Mouse (Mus musculus): ENCODE measurements at regions not wholly inside any gene's neighbourhood (a gene's known extent, or its start where the extent isn't known, plus 50 kb on each side); places are given as distances from the start of the nearest gene placed in this dataset.

DNA sequence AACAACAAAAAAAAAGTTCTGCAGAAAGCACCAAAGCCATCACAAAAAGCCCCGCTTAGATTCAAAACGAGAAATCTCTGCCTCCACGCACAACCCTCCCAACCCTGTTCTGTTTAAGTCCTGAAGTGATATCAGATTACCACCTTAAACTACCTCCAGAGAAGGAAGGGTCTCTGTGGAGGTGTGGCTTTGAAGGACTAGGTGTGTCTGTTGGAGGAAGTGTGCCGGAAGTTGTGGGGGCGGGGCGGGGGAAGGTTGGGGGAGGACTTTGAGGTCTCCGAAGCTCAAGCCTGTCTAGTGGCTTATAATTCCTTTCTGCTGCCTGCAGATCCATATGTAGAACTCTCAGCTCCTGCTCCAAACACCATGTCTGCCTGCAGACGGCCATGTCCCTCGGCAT lies 173.6 kb downstream of the Mreg start:
- DNase-seq (ENCODE audit: low spot score) = no peak

DNA sequence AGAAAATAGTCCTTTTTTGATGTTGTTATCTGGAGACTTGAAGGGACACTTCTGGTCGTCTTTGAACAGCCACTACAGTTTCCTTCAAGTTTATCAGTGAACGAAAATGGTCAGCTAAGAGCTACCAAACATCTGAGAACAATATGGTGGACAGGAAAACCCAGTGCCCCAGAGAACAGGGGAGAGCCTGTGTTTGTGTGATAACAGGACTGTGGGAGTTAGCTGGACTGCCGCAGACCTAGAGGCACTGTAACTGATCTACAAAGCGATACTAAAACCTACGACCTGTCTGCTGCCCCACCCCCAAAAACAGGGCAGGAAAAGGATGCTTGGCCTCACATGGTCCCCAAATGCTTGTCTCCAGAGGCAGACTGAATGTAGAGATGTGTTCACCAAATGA lies 175.5 kb downstream of the Mreg start:
- no peak for DNase-seq (ENCODE audit: low spot score)

GRCm38 (mm10) chr1:72036141-72036540 lies 176.0 kb downstream of the Mreg start:
- DNase-seq (ENCODE audit: low spot score) = no peak

DNA sequence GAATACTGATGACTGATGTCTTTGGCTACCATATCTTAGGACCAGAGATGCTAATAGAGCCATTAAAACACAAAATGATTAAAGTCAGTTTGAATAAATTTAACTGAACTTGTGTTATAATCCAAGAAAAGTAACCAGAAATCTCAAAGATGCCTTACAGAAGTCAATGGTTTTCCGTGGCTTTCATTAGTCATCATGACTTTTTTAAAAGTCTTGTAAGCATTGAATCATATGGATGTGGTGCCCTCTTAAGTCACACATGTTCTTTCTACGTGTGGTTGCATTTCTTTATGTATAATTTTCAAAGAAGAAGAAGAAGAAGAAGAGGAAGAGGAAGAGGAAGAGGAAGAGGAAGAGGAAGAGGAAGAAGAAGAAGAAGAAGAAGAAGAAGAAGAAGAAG lies 178.2 kb downstream of the Mreg start:
- DNase-seq (ENCODE audit: low spot score) = no peak

GRCm38 (mm10) chr1:72032214-72032613 lies 179.9 kb downstream of the Mreg start:
- no peak for DNase-seq (ENCODE audit: low spot score)

GRCm38 (mm10) chr1:72030763-72031405 lies 181.2 kb downstream of the Mreg start:
- DNase-seq (ENCODE audit: low spot score) = no peak

- no peak for DNase-seq (ENCODE audit: low spot score)
Observed at GRCm38 (mm10) chr1:72029625-72030024, 182.5 kb downstream of the Mreg start.

- DNase-seq (ENCODE audit: low spot score) = no peak
Observed at GRCm38 (mm10) chr1:72026861-72027260, 185.2 kb downstream of the Mreg start.

GRCm38 (mm10) chr1:72022631-72023030 lies 189.5 kb downstream of the Mreg start:
- no peak for DNase-seq (ENCODE audit: low spot score)

DNA sequence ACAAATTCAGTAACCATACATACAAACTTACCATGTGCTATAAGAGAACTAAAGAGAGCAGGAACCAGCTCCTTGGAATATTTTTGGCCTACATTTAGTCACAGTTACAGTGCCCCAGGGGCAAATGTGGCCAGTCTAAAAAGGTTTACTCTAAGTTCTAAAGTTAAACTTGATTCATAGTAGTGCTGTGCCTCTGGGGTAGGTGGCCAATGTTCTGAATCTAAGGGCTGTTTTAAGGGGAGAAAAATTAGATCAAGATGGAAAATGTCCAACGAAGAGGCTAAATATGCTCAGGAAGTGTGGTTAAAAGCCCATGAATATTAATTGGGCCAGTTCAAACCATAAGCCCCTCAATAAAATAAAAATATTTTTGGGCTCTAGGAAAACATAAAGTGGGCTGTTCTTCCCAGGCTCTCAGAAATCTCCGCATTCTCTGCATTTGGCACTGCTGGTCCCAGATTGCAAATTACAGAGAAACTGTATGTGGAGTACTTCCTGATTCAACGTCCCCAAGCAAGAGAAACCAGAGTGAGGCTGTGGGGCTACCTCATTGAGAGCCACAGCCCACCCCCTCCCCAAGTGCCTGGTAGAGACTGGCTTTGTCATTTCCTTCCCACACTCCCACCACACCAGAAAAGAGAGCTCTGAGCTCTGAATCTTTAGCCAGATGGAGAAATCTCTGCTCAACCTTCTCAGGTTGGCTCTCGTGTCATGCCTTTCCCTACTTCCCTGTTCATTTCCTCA lies 193.5 kb downstream of the Mreg start:
- no peak for DNase-seq (ENCODE audit: low spot score)

DNA sequence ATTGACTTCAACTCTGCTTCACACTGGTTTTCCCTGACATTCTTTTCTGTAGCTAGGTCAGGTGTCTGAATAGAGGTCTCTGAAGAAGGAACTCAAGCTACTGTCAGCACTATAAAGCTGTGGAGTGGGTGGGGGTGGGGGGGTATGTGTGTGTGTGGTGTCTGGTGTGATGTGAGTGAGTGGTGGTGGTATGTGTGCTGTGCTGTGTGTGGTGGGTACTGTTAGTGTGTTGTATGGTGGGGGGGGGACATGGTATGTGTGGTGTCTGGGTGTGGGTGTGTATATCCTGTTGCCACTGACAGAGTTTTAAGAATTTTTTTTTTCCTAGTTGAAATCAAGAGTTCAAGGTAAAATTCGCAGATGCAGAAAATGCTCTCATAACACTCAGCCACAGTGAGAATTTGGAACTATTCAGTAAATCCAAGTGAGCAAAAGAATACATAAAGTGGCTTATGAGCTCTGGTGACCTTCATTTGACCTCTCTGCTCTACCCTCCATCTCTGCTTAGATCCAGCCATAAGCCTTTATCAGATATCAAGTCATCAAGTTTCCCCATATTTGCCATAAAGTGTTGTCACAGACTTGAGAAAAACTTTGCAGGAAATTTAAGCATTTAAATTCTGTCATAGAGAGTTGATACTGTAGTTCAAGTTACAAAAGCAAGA lies 194.2 kb downstream of the Mreg start:
- no peak for DNase-seq (ENCODE audit: low spot score)

DNA sequence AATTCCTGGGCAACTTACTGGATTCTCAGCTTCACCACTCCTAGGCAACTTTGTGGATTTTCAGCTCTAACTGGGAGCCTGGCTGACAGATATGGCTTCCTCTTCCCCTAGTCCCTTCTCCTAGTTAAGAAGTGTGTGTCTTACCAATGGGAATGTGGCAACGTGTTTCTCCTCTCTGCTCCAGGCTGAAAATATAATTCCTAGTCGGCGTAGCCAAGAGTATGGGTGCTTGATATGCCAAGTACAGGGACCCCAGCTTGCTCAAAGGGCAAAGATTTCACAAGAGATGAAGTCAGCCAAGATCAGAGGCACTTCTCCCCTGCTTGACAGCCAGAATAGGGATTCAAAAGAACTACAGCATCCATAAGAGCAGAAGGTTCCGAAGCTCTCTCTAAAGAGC lies 196.6 kb downstream of the Mreg start:
- no peak for DNase-seq (ENCODE audit: low spot score)

- DNase-seq (ENCODE audit: low spot score) = no peak
Observed at GRCm38 (mm10) chr1:72014580-72014979, 197.5 kb downstream of the Mreg start.

GRCm38 (mm10) chr1:72013863-72014262 lies 198.2 kb downstream of the Mreg start:
- no peak for DNase-seq (ENCODE audit: low spot score)

DNA sequence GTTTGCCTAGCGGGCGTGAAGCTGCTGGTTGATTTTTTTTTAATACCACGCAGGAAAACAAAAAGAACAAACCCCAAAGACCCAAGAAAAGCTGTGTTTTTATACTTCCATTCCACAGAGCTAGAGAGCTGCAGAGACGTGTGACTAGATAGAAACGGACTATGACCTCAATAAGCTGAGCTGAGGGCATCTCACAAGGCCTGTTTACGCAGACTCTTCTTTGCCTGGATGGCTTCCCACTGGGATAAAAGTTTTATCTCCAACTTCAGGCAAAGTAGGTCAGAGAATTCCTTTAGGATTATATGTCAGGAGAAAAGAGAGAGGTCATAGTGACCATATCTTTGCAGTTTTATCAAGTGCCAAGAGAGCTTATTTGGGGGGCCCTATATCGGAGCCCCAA lies 199.4 kb downstream of the Mreg start:
- DNase-seq (ENCODE audit: low spot score) = no peak

DNA sequence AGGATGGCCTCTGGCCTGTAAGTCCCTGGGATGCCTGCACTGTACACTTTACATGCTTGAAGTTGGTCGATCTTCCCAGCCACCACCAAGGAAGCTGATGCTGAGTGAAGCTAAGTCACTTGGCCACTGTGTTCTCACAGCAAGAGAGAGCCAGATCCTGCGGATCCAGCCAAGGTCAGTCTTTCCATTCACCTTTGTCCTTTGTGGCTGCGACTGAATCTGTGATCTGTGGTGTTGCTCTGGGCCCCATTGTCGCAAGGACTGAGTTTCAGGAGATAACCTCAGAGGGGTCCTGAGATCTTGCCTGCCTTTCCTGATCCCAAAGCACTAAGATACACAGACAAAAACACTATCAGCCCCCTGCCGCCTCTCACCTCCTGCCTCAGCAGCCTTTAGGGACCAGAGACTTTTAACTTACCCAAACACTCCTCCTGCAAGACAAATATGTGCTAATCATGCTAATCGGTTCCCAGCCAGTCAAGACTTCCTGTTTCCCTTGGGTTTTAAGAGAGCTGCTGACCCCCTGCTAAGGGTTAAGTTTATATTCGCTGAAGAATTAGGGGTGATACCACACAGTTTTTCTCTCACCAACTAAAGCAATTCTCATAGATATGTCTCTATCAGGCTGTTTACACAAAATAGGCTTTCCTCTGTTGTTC lies 202.7 kb downstream of the Mreg start:
- no peak for DNase-seq (ENCODE audit: low spot score)

DNA sequence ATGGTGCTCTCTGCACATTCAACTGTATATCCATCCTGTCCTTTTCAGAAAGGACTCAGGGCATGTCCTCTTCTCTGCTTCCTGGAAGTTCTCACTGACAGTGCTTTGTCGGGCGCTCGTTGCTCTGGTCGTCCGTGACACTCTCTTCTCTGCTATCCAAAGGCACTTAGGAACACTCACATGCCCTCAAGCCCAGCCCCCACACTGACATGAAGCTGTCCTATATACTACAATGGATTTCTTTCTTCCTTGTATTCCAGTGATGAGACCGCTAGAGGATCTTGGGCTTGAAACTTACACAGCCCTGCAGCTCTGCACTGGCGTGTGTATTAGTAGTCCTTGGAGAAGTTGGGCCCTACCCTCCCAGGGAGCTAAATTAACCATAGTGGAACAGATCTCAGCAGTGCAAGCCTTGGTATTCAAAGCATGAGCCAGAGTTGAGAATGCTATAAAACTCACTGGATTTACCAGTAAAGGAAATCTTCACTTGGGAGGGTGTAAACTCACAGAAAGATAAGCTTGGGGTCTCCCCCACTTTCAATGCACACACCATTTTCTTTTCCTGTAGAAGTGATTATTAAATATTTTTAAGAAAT lies 205.3 kb downstream of the Mreg start:
- peak; percentile 16 for DNase-seq (ENCODE audit: low spot score)

DNA sequence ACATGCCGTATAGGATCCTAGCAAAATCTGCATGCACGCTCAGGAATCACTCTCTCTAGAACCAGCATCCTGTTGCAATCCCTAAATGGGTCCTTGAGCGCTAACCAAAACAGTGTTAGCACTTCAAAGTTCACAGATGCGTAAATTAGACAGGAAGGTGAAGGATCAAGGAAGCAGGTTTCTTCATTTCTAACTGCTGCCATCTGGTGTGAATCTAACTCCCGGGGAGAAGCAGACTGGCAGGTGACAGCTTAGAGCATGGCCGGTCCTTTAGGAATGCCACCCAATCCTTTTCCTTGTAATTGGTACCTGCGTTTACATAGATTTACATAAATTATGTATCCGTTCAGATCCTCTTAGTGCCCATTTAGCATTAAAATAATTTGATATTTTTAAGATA lies 206.2 kb downstream of the Mreg start:
- DNase-seq (ENCODE audit: low spot score) = no peak

GRCm38 (mm10) chr1:72005550-72005949 lies 206.6 kb downstream of the Mreg start:
- no peak for DNase-seq (ENCODE audit: low spot score)

DNA sequence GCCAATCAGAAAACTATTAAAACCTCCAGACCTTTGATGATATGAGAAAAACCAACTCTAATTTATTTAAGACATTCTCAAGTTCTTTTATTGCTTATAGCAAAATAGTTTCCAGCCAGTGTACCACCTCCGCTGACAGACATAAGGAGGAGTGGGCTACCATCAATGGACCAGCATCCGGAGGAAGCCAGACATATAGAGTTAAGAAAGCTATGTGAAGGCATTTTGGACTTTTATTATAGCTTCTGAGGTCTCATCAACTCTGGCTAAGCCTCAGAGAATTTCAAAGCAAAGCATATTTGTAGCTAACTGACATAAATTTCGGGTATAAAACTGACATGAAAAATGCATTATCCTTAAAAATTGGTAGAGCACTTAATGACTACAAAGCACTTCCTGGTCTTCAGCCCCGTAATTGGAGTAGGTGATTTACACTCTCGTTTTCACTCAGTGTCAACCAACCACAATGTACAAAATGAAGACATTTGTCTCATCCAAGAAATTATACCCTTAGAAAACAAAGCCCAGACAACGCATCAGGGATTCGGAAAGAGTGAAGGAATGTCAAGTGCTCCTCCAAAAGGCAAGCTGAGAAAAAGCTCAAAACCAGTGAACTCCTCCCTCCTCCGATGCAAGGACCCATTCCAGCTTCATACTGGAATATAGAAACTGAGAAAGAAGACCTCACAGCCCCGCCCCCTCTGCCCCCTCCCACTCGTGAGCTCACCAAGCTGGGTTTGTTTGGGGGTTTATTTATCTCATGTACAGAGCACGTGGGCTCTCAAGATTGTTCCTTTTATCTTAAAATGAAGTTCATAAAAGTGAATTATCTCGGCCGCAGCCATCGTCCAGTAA lies 208.5 kb downstream of the Mreg start:
- DNase-seq (ENCODE audit: low spot score) = no peak

- DNase-seq (ENCODE audit: low spot score) = no peak
Observed at GRCm38 (mm10) chr1:72002471-72003116, 209.5 kb downstream of the Mreg start.

Measured in retina, embryonic 14.5 days (tissue).